13 mouse cellular contexts compared by ENCODE assay signal in the genomic region with DNA sequence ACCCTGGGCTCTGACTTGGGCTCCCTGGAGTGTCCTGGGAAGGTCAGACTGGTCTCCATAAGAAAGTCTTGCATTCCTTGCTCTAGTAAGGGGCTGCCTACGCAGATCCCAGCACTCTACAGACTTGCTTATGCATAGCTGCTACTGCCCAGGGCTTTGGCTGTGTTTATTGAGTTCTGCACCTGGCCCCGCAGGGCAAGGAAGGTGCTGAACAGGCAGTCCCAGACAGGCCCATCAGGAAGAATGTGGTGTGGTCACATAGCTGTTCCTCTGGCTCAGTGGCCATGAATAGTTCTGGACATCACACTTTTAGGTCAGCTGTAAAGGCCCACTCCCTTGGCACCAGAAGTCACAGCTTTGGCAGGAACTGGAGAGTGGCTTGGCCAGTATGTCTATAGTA.
A peak's percentile ranks its signal among the peaks of the same experiment; 100 is the strongest.
DNase-seq lines count a peak whose midpoint lies in the region; ATAC-seq and TF ChIP-seq lines count a peak whose summit lies in the region.
"Had no signal": no experiment of that assay in that cellular context is flagged by ENCODE, and none has a peak within 500 bp of the region (broad histone marks: within the 10 kb centered on the region; RNA-seq: fewer than 3 reads in every experiment).

No protein-coding gene starts in this region.

- TF ChIP-seq CTCF in heart, postnatal 0 days (IDR thresholded peaks at IDR 0.05; ENCODE audit: low read depth): no peak

- H3K4me3 ChIP-seq in lung, embryonic 16.5 days (ENCODE audit: low read length): no peak overlapping the region
- H3K4me3 ChIP-seq in heart, postnatal 0 days (ENCODE audit: low read depth, low read length): no peak overlapping the region
- H3K4me3 ChIP-seq in limb, embryonic 14.5 days (replicated peaks; ENCODE audit: low read length): no peak overlapping the region

- H3K27me3 ChIP-seq in lung, embryonic 16.5 days (ENCODE audit: control insufficient read depth, insufficient read depth, low read depth, low read length): no peaks in the 10 kb centered on the region
- no peaks in the 10 kb centered on the region for H3K27me3 ChIP-seq in heart, postnatal 0 days (ENCODE audit: control insufficient read depth, insufficient read depth, low read length)
- H3K27me3 ChIP-seq in limb, embryonic 14.5 days (ENCODE audit: control insufficient read depth, insufficient read depth, low read length): no peaks in the 10 kb centered on the region

- TF ChIP-seq POLR2A in limb, embryonic 14.5 days (IDR thresholded peaks at IDR 0.05; ENCODE audit: borderline replicate concordance, extremely low read depth, insufficient read depth, insufficient read length): no peak

- no peak for TF ChIP-seq EP300 in heart, postnatal 0 days (IDR thresholded peaks at IDR 0.05; ENCODE audit: low read depth)

- H3K36me3 ChIP-seq in lung, embryonic 16.5 days (ENCODE audit: control insufficient read depth, insufficient read depth, low read length): no peaks in the 10 kb centered on the region
- no peaks in the 10 kb centered on the region for H3K36me3 ChIP-seq in heart, postnatal 0 days (replicated peaks; ENCODE audit: control insufficient read depth, insufficient read depth, low read length)
- no peaks in the 10 kb centered on the region for H3K36me3 ChIP-seq in limb, embryonic 14.5 days (ENCODE audit: control insufficient read depth, insufficient read depth, low read length)
- H3K36me3 ChIP-seq: G1E had no signal

- DNase-seq in lung, postnatal 10 days: no peak
- no peak for DNase-seq in heart, postnatal 0 days (ENCODE audit: low spot score)
- no peak for DNase-seq in limb, embryonic 14.5 days (ENCODE audit: low spot score)
- peak; percentile 64 for DNase-seq in yolk sac, embryonic 10.5 days (ENCODE audit: low spot score)
- no peak for DNase-seq in adrenal gland, adult (ENCODE audit: inconsistent age in 2 of 2, low spot score in 1 of 2)
- DNase-seq in left cerebral cortex, adult 18-20 months (ENCODE audit: low spot score in 2 of 2): no peak
- DNase-seq: adrenal gland, adult 8-10 months; cerebellum, postnatal 36 days; right cerebral cortex, adult 18-20 months; thymus, postnatal 14 days had no signal

- 54% methylated on average over 2 of the region's 2 CpGs for WGBS in lung, embryonic 16.5 days
- WGBS in heart, postnatal 0 days: 81% methylated on average over 2 of the region's 2 CpGs
- WGBS in limb, embryonic 14.5 days: 77% methylated on average over 2 of the region's 2 CpGs

- H3K4me2 ChIP-seq in lung, embryonic 16.5 days (ENCODE audit: low read depth, low read length): no peak overlapping the region
- H3K4me2 ChIP-seq in heart, postnatal 0 days (ENCODE audit: low read depth, low read length): no peak overlapping the region
- no peak overlapping the region for H3K4me2 ChIP-seq in limb, embryonic 14.5 days (replicated peaks; ENCODE audit: low read depth, low read length, severe bottlenecking)

- H3K9me3 ChIP-seq in lung, embryonic 16.5 days (ENCODE audit: control insufficient read depth, low read length): no peaks in the 10 kb centered on the region
- H3K9me3 ChIP-seq in heart, postnatal 0 days (replicated peaks; ENCODE audit: control insufficient read depth, low read length): no peaks in the 10 kb centered on the region
- H3K9me3 ChIP-seq in limb, embryonic 14.5 days (ENCODE audit: control insufficient read depth, low read length): no peaks in the 10 kb centered on the region
- H3K9me3 ChIP-seq: G1E had no signal

- H3K9ac ChIP-seq in lung, embryonic 16.5 days (ENCODE audit: low read length): no peak overlapping the region
- no peak overlapping the region for H3K9ac ChIP-seq in heart, postnatal 0 days (replicated peaks; ENCODE audit: low read depth, low read length)
- H3K9ac ChIP-seq in limb, embryonic 14.5 days (ENCODE audit: low read depth, low read length, severe bottlenecking): no peak overlapping the region
- H3K9ac ChIP-seq: liver, embryonic 14.5 days had no signal

- no peak for ATAC-seq in lung, embryonic 16.5 days (ENCODE audit: low read depth)
- ATAC-seq in heart, postnatal 0 days (ENCODE audit: insufficient read depth, low read depth): no peak
- ATAC-seq in limb, embryonic 14.5 days (ENCODE audit: low FRiP score, low read depth): no peak

- peak overlapping the region; percentile 95 for H3K27ac ChIP-seq in lung, embryonic 16.5 days (ENCODE audit: low read length)
- peak overlapping the region; percentile 97 for H3K27ac ChIP-seq in heart, postnatal 0 days (ENCODE audit: low read depth)
- H3K27ac ChIP-seq in limb, embryonic 14.5 days (replicated peaks; ENCODE audit: low read depth, low read length): 0 out of 2 replicates have a peak overlapping the region, but pooled peaks have one; percentile 48
- H3K27ac ChIP-seq: liver, embryonic 14.5 days had no signal

- H3K4me1 ChIP-seq in lung, embryonic 16.5 days (replicated peaks; ENCODE audit: control insufficient read depth, insufficient read depth, low read length): peaks cover 30% of the 10 kb centered on the region
- H3K4me1 ChIP-seq in heart, postnatal 0 days (ENCODE audit: control insufficient read depth, insufficient read depth): peaks cover 26% of the 10 kb centered on the region
- peaks cover 7% of the 10 kb centered on the region for H3K4me1 ChIP-seq in limb, embryonic 14.5 days (ENCODE audit: control insufficient read depth, insufficient read depth, low read length)
